ENCODE assay signal across 9 mouse cellular contexts in genomic region chr11:79069453-79070153, GRCm38 (mm10).
DNase-seq lines count a peak whose midpoint lies in the region; ATAC-seq and TF ChIP-seq lines count a peak whose summit lies in the region.
"Had no signal": no experiment of that assay in that cellular context is flagged by ENCODE, and none has a peak within 500 bp of the region (broad histone marks: within the 10 kb centered on the region; RNA-seq: fewer than 3 reads in every experiment).

No protein-coding gene starts in this region.

- 0 out of 2 replicates have a peak, but pooled peaks cover 8% of the 10 kb centered on the region for H3K36me3 ChIP-seq in forebrain, embryonic 13.5 days (ENCODE audit: poor library complexity, severe bottlenecking)
- peaks cover 8% of the 10 kb centered on the region for H3K36me3 ChIP-seq in liver, embryonic 12.5 days
- H3K36me3 ChIP-seq in midbrain, embryonic 15.5 days (replicated peaks) = no peaks in the 10 kb centered on the region

- no peak for TF ChIP-seq POLR2A in lung, adult 2 months (IDR thresholded peaks at IDR 0.05; ENCODE audit: borderline replicate concordance, extremely low read depth, low read depth, low read length)

- no peak overlapping the region for H3K4me2 ChIP-seq in forebrain, embryonic 13.5 days
- H3K4me2 ChIP-seq in liver, embryonic 12.5 days = peak overlapping the region; percentile 71
- H3K4me2 ChIP-seq in midbrain, embryonic 15.5 days = no peak overlapping the region

- H3K27ac ChIP-seq in forebrain, embryonic 13.5 days = peak overlapping the region; percentile 63
- peak overlapping the region; percentile 96 for H3K27ac ChIP-seq in liver, embryonic 12.5 days
- peak overlapping the region; percentile 70 for H3K27ac ChIP-seq in midbrain, embryonic 15.5 days

- TF ChIP-seq CTCF in lung, adult 2 months (IDR thresholded peaks at IDR 0.05; ENCODE audit: insufficient read depth, low read length) = no peak

- DNase-seq in lung, adult 18-20 months = peak; percentile 69 to 81
- DNase-seq in lung, adult 2 months = no peak
- DNase-seq in MN1 (ENCODE audit: low spot score) = no peak
- no peak for DNase-seq in embryo, embryonic 11 days
- no peak for DNase-seq in right cerebral cortex, postnatal 4 days
- DNase-seq: kidney, adult 9 months had no signal

- H3K4me1 ChIP-seq in lung, adult 2 months (ENCODE audit: control insufficient read depth, insufficient read depth, low read length) = peaks cover 7% of the 10 kb centered on the region
- peaks cover 26% of the 10 kb centered on the region for H3K4me1 ChIP-seq in forebrain, embryonic 13.5 days
- H3K4me1 ChIP-seq in liver, embryonic 12.5 days = peaks cover 98% of the 10 kb centered on the region
- peaks cover 13% of the 10 kb centered on the region for H3K4me1 ChIP-seq in midbrain, embryonic 15.5 days

- H3K27me3 ChIP-seq in forebrain, embryonic 13.5 days = no peaks in the 10 kb centered on the region
- H3K27me3 ChIP-seq in liver, embryonic 12.5 days (replicated peaks) = no peaks in the 10 kb centered on the region
- H3K27me3 ChIP-seq in midbrain, embryonic 15.5 days (replicated peaks) = no peaks in the 10 kb centered on the region

- H3K9me3 ChIP-seq in forebrain, embryonic 13.5 days (replicated peaks) = no peaks in the 10 kb centered on the region
- H3K9me3 ChIP-seq in liver, embryonic 12.5 days (replicated peaks) = no peaks in the 10 kb centered on the region
- no peaks in the 10 kb centered on the region for H3K9me3 ChIP-seq in midbrain, embryonic 15.5 days

- H3K4me3 ChIP-seq in lung, adult 2 months (replicated peaks; ENCODE audit: extremely low read depth, low read depth, low read length) = no peak overlapping the region
- no peak overlapping the region for H3K4me3 ChIP-seq in forebrain, embryonic 13.5 days
- peak overlapping the region; percentile 51 for H3K4me3 ChIP-seq in liver, embryonic 12.5 days
- no peak overlapping the region for H3K4me3 ChIP-seq in midbrain, embryonic 15.5 days

- WGBS in lung, adult 2 months = 33% methylated on average over 10 of the region's 10 CpGs
- WGBS in forebrain, embryonic 13.5 days = 34% methylated on average over 9 of the region's 10 CpGs
- 50% methylated on average over 9 of the region's 10 CpGs for WGBS in liver, embryonic 12.5 days (ENCODE audit: insufficient replicate concordance)
- WGBS in midbrain, embryonic 15.5 days = 24% methylated on average over 10 of the region's 10 CpGs

- H3K9ac ChIP-seq in forebrain, embryonic 13.5 days = no peak overlapping the region
- H3K9ac ChIP-seq in liver, embryonic 12.5 days = peak overlapping the region; percentile 79
- H3K9ac ChIP-seq in midbrain, embryonic 15.5 days = no peak overlapping the region

- ATAC-seq in forebrain, embryonic 13.5 days = peak; percentile 43; the same call in 1 of the 2 replicates
- ATAC-seq in liver, embryonic 12.5 days = peak; percentile 78
- peak; percentile 52 for ATAC-seq in midbrain, embryonic 15.5 days (replicated peaks)

Comparison
In these comparisons a context has a peak if more than half of its experiments do, and no peak if none do; other contexts are left out.
1. DNase-seq: peak in lung, adult 18-20 months (2 of 2); none in lung, adult 2 months (single experiment), MN1 (single experiment), embryo, embryonic 11 days (single experiment) and right cerebral cortex, postnatal 4 days (single experiment).
2. Peak in every context shown above with its lines, with median percentiles within 50 percentile points of each other: ATAC-seq and H3K27ac ChIP-seq.